Mouse (Mus musculus) megakaryocyte, embryonic 14.5 days (primary cell): ENCODE results near the gene Lypd4.

Source experiments
- FLI1 ChIP-seq: IDR thresholded peaks from 2 replicates; pipeline ENCODE4 v1.6.1; 2012; ENCODE audit warnings: low read length, inconsistent platforms, mixed read lengths
- GATA1 ChIP-seq: IDR thresholded peaks from 3 replicates; pipeline ENCODE4 v1.6.1; 2012; ENCODE audit warnings: mixed read lengths, low read length, inconsistent platforms, borderline replicate concordance

DNA sequence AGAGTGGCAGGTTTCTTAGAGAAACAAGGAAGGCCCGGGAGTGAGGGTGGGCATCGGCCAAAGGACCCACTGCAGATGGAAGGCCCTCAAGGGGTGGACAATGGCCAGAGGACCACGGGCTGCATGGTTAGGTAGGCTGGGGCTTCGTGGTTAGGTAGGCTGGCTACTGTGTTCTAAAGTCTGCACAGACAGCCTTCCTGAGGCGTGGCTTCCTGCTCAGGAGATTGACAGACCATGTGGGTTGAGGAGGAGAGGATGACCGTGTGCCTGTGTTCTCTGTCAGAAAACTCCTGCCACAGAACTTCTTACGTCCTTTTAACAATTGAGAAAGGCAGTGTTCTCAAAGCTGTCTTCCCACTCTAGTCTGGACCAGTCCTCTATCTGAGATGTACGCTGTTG lies 30.3 kb downstream of the Lypd4 start:
- TF ChIP-seq GATA1 (no peak), FLI1 (no peak)
